Mouse (Mus musculus): Measurements from ENCODE around the gene Ermard.

Ermard gene

GRCm38 (mm10) chr17:15085006-15085405, 44.0 kb downstream of the Ermard start:
- TF ChIP-seq GATA4 (IDR thresholded peaks at IDR 0.05; ENCODE audit: insufficient replicate concordance, low read length): no peak

DNA sequence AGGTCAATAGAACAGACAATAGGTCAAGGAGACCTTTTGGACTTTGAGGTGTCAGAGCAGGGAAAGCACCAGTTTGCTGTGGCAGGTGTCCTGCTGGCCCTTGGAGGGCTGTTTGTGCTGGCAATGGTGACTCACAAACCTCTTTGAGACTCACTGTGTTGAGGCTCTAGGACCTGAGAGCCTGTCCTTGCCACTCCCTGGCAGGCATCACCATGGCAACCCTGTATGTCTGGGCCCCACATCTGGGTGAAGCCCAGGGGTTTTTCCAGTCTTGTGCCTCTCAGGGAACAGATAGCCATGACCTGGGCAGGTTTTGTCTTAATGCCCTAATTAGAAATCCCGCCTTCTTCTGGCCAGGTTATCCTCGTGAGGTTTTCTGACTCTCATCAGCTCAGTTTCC, 47.2 kb downstream of the Ermard start:
- no peak for TF ChIP-seq GATA4 (IDR thresholded peaks at IDR 0.05; ENCODE audit: insufficient replicate concordance, low read length)

- TF ChIP-seq GATA4 (IDR thresholded peaks at IDR 0.05; ENCODE audit: insufficient replicate concordance, low read length): no peak
Measured at GRCm38 (mm10) chr17:15088591-15089001, 47.6 kb downstream of the Ermard start.

DNA sequence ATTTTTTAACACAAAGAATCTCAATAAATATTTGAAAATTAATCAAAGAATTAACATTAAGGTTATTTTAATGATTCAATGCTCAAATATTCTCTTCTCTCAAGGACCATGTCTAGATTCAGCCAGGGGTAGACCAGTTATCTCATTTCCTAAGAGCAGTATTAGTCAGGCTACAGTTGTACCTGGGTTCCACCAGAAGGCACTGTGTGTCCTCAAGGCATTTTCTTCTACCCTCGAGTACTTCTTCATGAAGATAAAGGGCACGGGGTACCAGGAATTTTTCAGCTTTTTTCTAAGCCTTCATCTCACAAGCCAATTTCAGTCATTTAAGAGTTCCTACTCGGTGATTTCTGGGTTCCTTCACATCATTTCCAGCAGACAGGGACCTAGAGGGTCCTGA, 50.7 kb downstream of the Ermard start:
- no peak for TF ChIP-seq GATA4 (IDR thresholded peaks at IDR 0.05; ENCODE audit: insufficient replicate concordance, low read length)

DNA sequence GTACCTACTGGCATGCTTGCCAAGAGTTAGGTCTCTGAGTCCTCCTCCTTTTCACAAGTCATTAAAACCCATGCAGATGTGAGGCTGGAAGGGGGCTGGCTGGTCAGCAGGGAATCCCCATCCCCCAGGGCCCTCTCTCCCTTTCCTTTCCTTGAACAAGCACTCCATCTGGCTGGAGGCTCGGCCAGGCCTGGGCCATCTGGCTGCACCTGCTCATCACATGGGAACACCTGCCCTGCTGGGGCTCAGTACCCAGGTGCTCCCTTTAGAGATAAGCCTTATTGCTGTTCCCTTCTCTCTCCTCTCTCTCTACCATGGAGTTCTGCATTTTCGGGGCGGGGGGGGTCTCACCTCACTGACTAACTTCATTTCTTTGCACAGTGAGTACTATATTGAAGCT, 52.5 kb downstream of the Ermard start:
- no peak for TF ChIP-seq GATA4 (IDR thresholded peaks at IDR 0.05; ENCODE audit: insufficient replicate concordance, low read length)

DNA sequence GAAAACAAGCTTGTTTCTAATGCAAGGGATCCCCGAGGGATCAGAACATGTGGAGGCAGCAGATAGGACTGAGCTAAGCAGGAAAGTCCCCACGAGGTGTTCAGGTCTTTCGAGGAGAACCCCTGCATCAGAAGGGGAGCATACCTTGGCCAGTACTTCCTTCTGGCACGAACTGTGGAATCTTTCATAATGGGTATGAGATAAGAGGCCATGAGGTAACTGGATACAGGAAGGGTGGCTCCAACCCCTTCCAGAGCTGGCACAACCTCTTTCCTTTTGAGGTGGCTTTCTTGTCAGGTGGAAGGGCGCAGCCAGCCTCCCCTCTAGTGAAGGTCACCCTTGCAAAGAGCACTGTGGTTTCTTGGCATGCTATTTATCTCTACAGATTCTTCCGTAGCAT, 55.8 kb downstream of the Ermard start:
- TF ChIP-seq GATA4 (IDR thresholded peaks at IDR 0.05; ENCODE audit: insufficient replicate concordance, low read length): no peak

- no peak for TF ChIP-seq GATA4 (IDR thresholded peaks at IDR 0.05; ENCODE audit: insufficient replicate concordance, low read length)
Measured at GRCm38 (mm10) chr17:15098677-15099076, 57.7 kb downstream of the Ermard start.

GRCm38 (mm10) chr17:15101355-15101754, 60.3 kb downstream of the Ermard start:
- TF ChIP-seq GATA4 (IDR thresholded peaks at IDR 0.05; ENCODE audit: insufficient replicate concordance, low read length): no peak

- TF ChIP-seq GATA4 (IDR thresholded peaks at IDR 0.05; ENCODE audit: insufficient replicate concordance, low read length): no peak
Measured at GRCm38 (mm10) chr17:15107143-15107649, 66.2 kb downstream of the Ermard start.

DNA sequence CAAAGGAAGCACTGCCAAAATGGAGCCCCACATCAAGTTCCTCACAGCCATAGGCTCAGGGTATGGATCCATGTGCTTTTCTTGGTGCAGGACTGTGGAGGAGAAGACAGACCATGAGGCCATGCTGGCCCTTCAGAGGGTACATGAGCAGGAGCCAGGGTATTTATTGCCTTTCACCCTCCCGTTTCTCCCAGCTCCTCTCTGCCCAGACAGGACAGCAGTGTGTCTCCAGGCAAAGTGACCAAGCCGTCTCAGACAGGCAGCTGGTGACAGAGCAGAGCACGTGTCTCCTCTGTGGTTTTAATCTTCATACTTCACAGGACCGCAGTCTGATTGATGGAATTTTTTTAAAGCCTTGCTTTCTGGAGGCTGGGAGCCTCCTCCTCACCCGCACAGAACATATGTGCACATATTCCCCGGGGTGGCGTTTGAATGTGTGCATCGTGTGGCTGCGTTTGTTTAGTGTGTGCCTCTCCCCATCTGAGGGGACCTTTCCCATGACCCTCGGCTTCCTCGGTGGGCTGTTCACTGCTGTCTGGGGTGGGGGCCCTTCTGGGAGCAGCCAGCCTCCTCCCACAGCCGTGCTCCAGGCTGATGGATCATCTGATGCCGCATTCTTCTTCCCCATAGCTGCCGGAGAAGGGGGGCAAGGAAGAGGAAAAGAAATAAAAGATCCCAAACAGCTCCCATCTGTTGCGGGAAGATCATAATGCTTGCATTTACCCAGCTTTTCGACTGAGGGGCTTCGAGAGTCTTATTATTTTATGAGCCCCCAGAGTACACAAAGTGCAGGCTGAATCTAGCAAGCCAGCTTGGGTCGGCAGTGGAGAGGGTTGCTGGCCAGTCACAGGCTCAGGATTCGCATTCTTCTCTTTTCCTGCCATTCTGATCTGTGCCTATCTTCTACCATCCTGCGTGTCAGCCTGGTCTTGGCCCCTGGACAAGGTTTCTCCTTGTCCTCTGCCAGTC, 67.7 kb downstream of the Ermard start:
- no peak for TF ChIP-seq GATA4 (IDR thresholded peaks at IDR 0.05; ENCODE audit: insufficient replicate concordance, low read length)

DNA sequence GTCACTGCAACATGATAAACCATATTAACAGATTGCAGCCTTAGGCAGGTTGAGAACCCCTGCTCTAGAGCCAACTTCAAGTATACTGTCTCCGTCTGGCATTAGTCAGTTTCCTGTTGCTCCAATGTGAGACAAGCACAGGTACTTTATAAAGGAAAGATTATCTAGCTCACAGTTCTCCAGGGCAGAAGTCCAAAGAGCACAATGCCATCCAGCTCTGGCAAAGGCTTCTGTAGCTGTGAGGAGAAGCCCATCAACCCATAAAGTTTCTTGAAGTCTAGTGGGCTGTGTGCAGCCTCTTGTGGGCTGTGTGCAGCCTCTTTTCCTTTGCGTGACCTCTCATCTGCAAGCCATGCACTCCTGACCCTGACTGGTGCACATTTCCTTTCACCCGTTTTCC, 74.5 kb downstream of the Ermard start:
- no peak for TF ChIP-seq GATA4 (IDR thresholded peaks at IDR 0.05; ENCODE audit: insufficient replicate concordance, low read length)

DNA sequence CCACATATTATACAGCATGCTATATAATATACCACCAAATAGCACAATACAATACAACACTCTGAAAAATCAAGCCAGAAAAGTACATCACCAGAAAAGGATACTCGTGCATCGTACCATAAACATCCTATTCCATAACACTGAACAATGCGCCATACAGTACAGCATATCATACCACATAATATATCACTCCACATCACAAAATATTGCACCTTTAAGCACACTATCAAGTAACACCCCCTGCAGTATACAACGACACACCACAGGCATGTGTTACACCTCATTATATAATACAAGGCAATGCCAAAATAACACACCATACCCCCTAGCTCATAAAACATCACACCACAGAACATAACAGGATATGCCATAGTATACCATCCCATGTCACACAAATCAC, 79.1 kb downstream of the Ermard start:
- TF ChIP-seq GATA4 (IDR thresholded peaks at IDR 0.05; ENCODE audit: insufficient replicate concordance, low read length): no peak

GRCm38 (mm10) chr17:15120569-15120968, 79.6 kb downstream of the Ermard start:
- no peak for TF ChIP-seq GATA4 (IDR thresholded peaks at IDR 0.05; ENCODE audit: insufficient replicate concordance, low read length)

DNA sequence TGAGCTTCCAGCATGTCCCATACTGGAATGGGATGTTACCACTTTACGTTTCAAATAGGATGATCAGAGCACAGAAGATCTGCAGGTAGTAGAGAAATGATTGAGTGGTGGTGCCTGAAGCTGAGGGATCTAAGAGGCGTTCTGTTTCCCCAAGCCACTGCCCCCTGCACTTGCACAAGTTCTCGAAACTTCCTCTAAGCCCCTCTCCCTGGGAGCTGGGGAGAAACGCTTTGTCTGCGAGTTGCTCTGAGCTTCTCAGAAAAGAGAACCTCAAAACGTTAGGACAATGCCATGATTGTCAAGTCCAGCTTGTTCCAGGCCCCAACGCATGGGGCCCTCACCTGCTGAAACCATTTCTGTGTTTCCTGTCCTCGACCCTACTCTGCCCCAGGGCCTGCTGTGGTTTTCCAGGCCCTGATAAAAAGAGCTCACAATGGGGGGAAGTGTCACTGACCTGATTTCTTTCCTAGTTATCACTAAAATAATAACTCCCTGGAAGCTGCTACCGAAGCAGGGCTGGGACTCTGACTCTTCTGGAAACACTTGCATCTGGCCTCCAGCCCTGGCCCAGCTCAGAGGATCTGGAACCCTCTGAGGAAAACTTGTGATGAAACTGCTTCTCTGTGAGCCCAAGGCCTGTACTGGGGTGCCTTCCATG, 88.8 kb downstream of the Ermard start:
- peak; percentile 70; the same call in 1 of the 2 replicates for TF ChIP-seq GATA4 (IDR thresholded peaks at IDR 0.05; ENCODE audit: insufficient replicate concordance, low read length)

- TF ChIP-seq GATA4 (IDR thresholded peaks at IDR 0.05; ENCODE audit: insufficient replicate concordance, low read length): no peak
Measured at GRCm38 (mm10) chr17:15130288-15130656, 89.3 kb downstream of the Ermard start.
